Mouse (Mus musculus): ENCODE data around the gene Hbb-bt. TPM values are rescaled to one million over a fixed set of nuclear protein-coding genes. Genes with fewer than 3 reads are reported as not detected.
A peak's percentile ranks its signal among the peaks of the same experiment; 100 is the strongest.
"Not testable (repeated sequence)": the region's sequence is repeated elsewhere in the genome, so short reads cannot be mapped to it uniquely, and the experiment has no call there.

Gene Hbb-bt
- total and polyA plus RNA-seq, 3 experiments = 61.8 to 218 (median 120) TPM

DNA sequence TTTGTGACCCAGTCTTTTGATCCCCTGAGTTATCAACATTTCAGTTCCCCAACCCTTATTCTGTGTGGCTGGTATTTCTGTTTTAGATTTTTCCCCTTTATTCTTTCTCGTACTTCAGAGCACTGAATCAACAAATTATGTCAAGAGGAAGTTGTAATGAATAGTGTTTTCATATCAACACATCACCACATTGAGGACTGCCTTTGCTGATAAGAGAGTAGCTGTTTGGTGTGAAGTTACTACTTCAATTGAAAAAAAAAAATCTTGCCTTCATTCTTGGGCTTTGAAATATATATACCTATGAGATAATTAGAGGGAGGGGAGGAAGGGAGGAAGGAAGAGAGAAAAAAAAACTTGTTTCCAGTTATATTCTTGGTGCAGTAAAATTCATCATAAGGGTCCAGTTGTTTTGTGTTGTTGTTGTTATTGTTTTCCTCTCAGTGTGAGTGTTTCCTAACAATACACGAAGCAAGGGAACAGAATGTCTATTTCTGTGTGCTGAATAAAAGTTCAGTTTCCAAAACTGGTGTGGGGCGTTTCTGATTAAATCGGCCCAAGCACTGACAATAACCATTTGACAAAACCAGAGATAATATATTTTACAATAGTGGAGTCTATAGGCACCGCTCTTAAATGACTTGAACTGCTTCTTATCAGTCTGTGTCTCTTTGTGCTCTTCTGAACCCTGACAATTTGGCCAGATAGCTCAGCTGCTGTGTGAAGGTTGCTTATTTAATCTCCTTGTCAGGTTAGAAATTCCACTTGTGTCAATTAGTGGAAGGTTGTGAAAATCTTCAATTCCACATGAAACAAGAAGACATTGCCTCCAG is 4.6 kb downstream of the Hbb-bt start:
- no peak for DNase-seq

DNA sequence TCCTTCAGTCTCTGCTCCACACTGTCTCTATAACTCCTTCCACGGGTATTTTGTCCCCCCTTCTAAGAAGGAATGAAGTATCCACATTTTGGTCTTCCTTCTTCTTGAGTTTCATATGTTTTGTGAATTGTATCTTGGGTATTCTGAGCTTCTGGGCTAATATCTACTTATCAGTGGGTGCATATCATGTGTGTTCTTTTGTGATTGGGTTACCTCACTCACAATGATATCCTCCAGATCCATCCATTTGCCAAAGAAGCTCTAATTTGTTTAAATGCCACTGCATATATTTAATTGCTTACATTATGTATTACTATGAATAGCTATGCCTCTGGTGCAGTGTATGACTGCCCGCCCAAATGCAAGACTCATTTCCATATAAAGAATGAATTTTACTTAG is 5.7 kb downstream of the Hbb-bt start:
- DNase-seq = not testable (repeated sequence)

DNA sequence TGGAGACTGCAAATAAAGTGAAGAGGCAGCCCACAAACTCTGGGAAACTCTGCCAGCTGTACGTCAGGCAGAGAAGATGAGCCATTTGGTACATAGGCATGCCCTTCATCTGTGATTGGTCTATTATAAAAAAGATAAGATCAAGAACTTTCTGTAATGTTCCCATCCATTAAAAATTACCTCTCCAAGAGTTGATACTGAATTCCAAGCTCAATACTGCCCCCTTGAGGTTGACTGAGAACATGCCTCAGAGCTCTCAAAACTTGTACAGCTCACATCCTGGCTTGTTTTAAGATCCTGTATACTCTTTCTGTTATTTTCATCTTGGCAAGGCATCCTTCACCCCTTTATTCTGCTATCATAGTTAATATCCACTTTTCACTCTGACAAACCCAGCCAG is 6.9 kb downstream of the Hbb-bt start:
- DNase-seq = peak; percentile 10

DNA sequence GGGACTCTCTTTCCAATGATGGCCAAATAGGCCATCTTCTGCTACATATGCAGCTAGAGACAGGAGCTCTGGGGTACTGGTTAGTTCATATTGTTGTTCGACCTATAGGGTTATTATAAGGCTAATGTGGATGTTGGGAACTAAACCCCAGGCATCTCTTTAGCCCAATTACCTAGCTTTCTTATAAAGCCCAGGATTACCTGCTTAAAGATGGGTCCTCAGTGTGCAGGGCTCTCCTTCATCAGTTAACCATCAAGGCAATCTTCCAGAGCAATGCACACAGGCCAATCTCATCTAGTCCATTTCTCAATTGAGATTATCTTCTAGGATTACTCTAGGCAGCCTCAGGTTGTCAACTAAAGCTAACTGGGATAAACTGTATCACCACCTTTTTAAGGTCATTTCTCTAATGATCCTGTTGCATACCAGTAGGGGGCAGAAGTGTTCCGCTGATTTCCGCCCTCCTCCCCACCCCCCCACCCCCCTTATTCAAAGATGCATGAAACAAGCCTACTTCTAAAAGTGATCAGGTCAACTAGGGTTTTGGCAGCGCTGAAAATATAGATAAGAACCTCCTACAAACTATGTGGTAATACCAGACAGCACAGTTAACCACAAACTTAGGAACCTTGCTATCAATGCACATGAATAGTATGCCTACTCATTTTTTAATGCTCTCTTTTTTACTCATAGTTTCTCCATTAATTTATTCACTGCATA is 21.0 kb downstream of the Hbb-bt start:
- DNase-seq = no peak

DNA sequence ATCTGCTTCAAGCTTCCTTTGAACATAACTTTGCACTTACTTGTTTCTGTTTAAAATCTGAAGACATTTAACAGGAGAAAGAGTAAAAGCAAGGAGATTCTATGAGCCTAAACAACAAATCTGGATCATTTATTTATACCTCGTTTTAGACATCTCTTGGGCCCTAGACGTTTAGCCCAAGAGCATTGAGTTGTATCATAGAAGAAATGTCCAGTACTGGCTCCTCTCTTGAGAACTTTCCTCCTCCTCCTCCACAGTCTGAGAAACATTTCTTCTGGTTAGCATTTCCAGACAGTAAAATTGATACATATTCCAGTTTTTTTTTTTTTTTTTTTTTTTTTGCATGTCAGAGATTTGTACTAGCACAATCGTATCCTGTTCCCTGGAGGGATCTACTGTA is 22.1 kb downstream of the Hbb-bt start, which contains the start of gene Olfr67:
Gene Olfr67 (minus strand): TSS at position 101 of the 400 bp plus-strand sequence.
- no peak for DNase-seq

DNA sequence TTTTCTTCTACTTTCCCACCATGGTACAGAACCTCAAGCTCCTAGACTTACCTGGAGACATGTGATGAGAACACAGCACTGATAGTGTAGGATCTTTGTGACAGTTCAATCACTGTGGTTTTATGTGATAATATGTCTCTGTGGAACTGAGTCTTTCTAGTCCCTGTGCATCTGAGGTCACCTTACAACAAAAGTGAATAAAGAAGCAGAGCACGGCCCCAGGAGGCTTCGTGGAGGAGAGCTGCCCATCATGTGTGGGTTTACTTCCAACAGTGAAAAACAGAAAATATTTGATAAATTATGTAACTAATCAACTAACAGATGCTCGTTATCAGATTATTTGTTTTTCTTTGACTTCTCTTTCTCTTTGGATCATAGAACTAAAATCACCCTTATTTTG is 34.2 kb downstream of the Hbb-bt start, which contains the start of gene Olfr68:
Gene Olfr68 (minus strand): TSS at position 101 of the 400 bp plus-strand sequence.
- DNase-seq = no peak

DNA sequence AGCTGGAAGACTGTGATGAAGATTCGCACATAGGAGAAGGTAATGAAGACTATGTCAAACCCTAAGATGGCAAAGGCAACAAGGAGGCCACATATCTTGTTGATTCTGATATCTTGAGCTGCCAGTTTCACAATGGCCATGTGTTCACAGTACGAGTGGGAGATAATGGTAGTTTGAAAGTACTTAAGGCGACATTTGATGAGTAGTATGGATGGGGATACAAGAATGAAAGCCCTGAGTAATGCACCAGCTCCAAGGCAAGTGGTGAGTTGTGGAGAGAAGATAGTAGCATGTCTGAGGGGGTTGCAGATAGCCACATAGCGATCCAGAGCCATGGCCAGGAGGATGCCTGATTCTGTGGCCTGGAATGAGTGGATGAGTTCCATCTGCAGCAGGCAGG is 36.1 kb downstream of the Hbb-bt start:
- not testable (repeated sequence) for DNase-seq

DNA sequence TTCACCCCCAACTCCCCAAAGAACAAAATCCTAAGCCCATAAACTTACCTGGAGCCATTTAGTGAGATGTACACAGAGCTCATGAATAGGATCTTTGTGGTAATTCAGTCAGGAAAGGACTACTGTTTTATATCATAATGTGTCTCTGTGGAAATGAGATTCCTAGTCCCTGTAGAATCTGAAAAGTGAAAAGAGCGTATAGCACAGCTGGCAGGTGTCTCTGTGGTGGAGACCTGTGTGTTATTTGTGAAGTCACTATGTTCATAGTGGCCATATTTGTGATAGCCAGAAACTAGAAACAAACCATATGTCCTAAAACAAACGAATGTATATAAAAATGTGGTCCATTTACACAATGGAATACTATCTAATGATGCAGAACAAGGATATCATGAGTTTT is 42.3 kb downstream of the Hbb-bt start, which contains the start of gene Olfr69:
Gene Olfr69 (minus strand): TSS at position 101 of the 400 bp plus-strand sequence.
- DNase-seq = no peak

DNA sequence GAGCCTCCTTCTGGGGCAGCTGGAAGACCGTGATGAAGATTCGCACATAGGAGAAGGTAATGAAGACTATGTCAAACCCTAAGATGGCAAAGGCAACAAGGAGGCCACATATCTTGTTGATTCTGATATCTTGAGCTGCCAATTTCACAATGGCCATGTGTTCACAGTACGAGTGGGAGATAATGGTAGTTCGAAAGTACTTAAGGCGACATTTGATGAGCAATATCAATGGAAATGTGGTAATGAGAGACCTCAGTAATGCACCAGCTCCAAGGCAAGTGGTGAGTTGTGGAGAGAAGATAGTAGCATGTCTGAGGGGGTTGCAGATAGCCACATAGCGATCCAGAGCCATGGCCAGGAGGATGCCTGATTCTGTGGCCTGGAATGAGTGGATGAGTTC is 46.1 kb downstream of the Hbb-bt start:
- DNase-seq = not testable (repeated sequence)

Other genes with a start within 250 kb of the Hbb-bt start
Only the 30 nearest of the 33 such genes appear.
- not detected for gene Olfr618, start 223.9 kb downstream of the Hbb-bt start, total RNA-seq (2021)
- gene Olfr618, start 223.9 kb downstream of the Hbb-bt start, polyA plus RNA-seq (2012; rRNA removed) = not detected in 2 replicates
- not detected for gene Olfr619, start 213.4 kb downstream of the Hbb-bt start, total RNA-seq (2021)
- not detected in 2 replicates for gene Olfr619, start 213.4 kb downstream of the Hbb-bt start, polyA plus RNA-seq (2012; rRNA removed)
- gene Olfr620, start 201.5 kb downstream of the Hbb-bt start, total RNA-seq (2021) = not detected
- gene Olfr620, start 201.5 kb downstream of the Hbb-bt start, polyA plus RNA-seq (2012; rRNA removed) = not detected in 2 replicates
- not detected for gene Olfr622, start 171.3 kb downstream of the Hbb-bt start, total RNA-seq (2021)
- not detected in 2 replicates for gene Olfr622, start 171.3 kb downstream of the Hbb-bt start, polyA plus RNA-seq (2012; rRNA removed)
- not detected for gene Olfr623, start 150.3 kb downstream of the Hbb-bt start, total RNA-seq (2021)
- gene Olfr623, start 150.3 kb downstream of the Hbb-bt start, polyA plus RNA-seq (2012; rRNA removed) = not detected in 2 replicates
- gene Olfr624, start 142.8 kb downstream of the Hbb-bt start, total RNA-seq (2021) = not detected
- gene Olfr624, start 142.8 kb downstream of the Hbb-bt start, polyA plus RNA-seq (2012; rRNA removed) = not detected in 2 replicates
- not detected for gene Olfr625-ps1, start 131.3 kb downstream of the Hbb-bt start, total RNA-seq (2021)
- gene Olfr625-ps1, start 131.3 kb downstream of the Hbb-bt start, polyA plus RNA-seq (2012; rRNA removed) = not detected in 2 replicates
- not detected for gene Olfr243, start 99.3 kb downstream of the Hbb-bt start, total RNA-seq (2021)
- not detected in 2 replicates for gene Olfr243, start 99.3 kb downstream of the Hbb-bt start, polyA plus RNA-seq (2012; rRNA removed)
- not detected for gene Olfr628, start 83.6 kb downstream of the Hbb-bt start, total RNA-seq (2021)
- gene Olfr628, start 83.6 kb downstream of the Hbb-bt start, polyA plus RNA-seq (2012; rRNA removed) = not detected in 2 replicates
- gene Olfr629, start 69.1 kb downstream of the Hbb-bt start, total RNA-seq (2021) = not detected
- gene Olfr629, start 69.1 kb downstream of the Hbb-bt start, polyA plus RNA-seq (2012; rRNA removed) = not detected in 2 replicates
- gene Olfr630, start 56.7 kb downstream of the Hbb-bt start, total RNA-seq (2021) = not detected
- gene Olfr630, start 56.7 kb downstream of the Hbb-bt start, polyA plus RNA-seq (2012; rRNA removed) = not detected in 2 replicates
- not detected for gene Olfr69, start 42.4 kb downstream of the Hbb-bt start, total RNA-seq (2021)
- gene Olfr69, start 42.4 kb downstream of the Hbb-bt start, polyA plus RNA-seq (2012; rRNA removed) = not detected in 2 replicates
- not detected for gene Olfr68, start 34.3 kb downstream of the Hbb-bt start, total RNA-seq (2021)
- gene Olfr68, start 34.3 kb downstream of the Hbb-bt start, polyA plus RNA-seq (2012; rRNA removed) = not detected in 2 replicates
- not detected for gene Olfr67, start 22.2 kb downstream of the Hbb-bt start, total RNA-seq (2021)
- not detected in 2 replicates for gene Olfr67, start 22.2 kb downstream of the Hbb-bt start, polyA plus RNA-seq (2012; rRNA removed)
- 1,000 to 10,000 TPM; 1,531 to 2,097 TPM for gene Hbb-bs, start 14.1 kb upstream of the Hbb-bt start, total RNA-seq (2021)
- 569 and 814 TPM in 2 replicates for gene Hbb-bs, start 14.1 kb upstream of the Hbb-bt start, polyA plus RNA-seq (2012; rRNA removed)
- not detected for gene Hbb-bh2, start 26.5 kb upstream of the Hbb-bt start, total RNA-seq (2021)
- not detected in 2 replicates for gene Hbb-bh2, start 26.5 kb upstream of the Hbb-bt start, polyA plus RNA-seq (2012; rRNA removed)
- not detected for gene Hbb-bh1, start 29.2 kb upstream of the Hbb-bt start, total RNA-seq (2021)
- not detected in 2 replicates for gene Hbb-bh1, start 29.2 kb upstream of the Hbb-bt start, polyA plus RNA-seq (2012; rRNA removed)
- gene Hbb-y, start 39.2 kb upstream of the Hbb-bt start, total RNA-seq (2021) = not detected
- not detected in 2 replicates for gene Hbb-y, start 39.2 kb upstream of the Hbb-bt start, polyA plus RNA-seq (2012; rRNA removed)
- gene Olfr66, start 72.3 kb upstream of the Hbb-bt start, total RNA-seq (2021) = not detected
- not detected in 2 replicates for gene Olfr66, start 72.3 kb upstream of the Hbb-bt start, polyA plus RNA-seq (2012; rRNA removed)
- not detected for gene Olfr64, start 80.5 kb upstream of the Hbb-bt start, total RNA-seq (2021)
- gene Olfr64, start 80.5 kb upstream of the Hbb-bt start, polyA plus RNA-seq (2012; rRNA removed) = not detected in 2 replicates
- not detected for gene Olfr65, start 89.5 kb upstream of the Hbb-bt start, total RNA-seq (2021)
- gene Olfr65, start 89.5 kb upstream of the Hbb-bt start, polyA plus RNA-seq (2012; rRNA removed) = not detected in 2 replicates
- gene Olfr631, start 114.8 kb upstream of the Hbb-bt start, total RNA-seq (2021) = not detected
- not detected in 2 replicates for gene Olfr631, start 114.8 kb upstream of the Hbb-bt start, polyA plus RNA-seq (2012; rRNA removed)
- not detected for gene Olfr632, start 120.4 kb upstream of the Hbb-bt start, total RNA-seq (2021)
- gene Olfr632, start 120.4 kb upstream of the Hbb-bt start, polyA plus RNA-seq (2012; rRNA removed) = not detected in 2 replicates
- not detected for gene Olfr633, start 130.4 kb upstream of the Hbb-bt start, total RNA-seq (2021)
- gene Olfr633, start 130.4 kb upstream of the Hbb-bt start, polyA plus RNA-seq (2012; rRNA removed) = not detected in 2 replicates
- gene Olfr635, start 157.2 kb upstream of the Hbb-bt start, total RNA-seq (2021) = not detected
- gene Olfr635, start 157.2 kb upstream of the Hbb-bt start, polyA plus RNA-seq (2012; rRNA removed) = not detected in 2 replicates
- gene Olfr638, start 184.8 kb upstream of the Hbb-bt start, total RNA-seq (2021) = not detected
- not detected in 2 replicates for gene Olfr638, start 184.8 kb upstream of the Hbb-bt start, polyA plus RNA-seq (2012; rRNA removed)
- not detected for gene Olfr639, start 203.3 kb upstream of the Hbb-bt start, total RNA-seq (2021)
- not detected in 2 replicates for gene Olfr639, start 203.3 kb upstream of the Hbb-bt start, polyA plus RNA-seq (2012; rRNA removed)
- gene Olfr640, start 211.6 kb upstream of the Hbb-bt start, total RNA-seq (2021) = not detected
- not detected in 2 replicates for gene Olfr640, start 211.6 kb upstream of the Hbb-bt start, polyA plus RNA-seq (2012; rRNA removed)
- gene Olfr641, start 221.4 kb upstream of the Hbb-bt start, total RNA-seq (2021) = not detected
- not detected in 2 replicates for gene Olfr641, start 221.4 kb upstream of the Hbb-bt start, polyA plus RNA-seq (2012; rRNA removed)
- not detected for gene Olfr642, start 238.7 kb upstream of the Hbb-bt start, total RNA-seq (2021)
- not detected in 2 replicates for gene Olfr642, start 238.7 kb upstream of the Hbb-bt start, polyA plus RNA-seq (2012; rRNA removed)